Mouse (Mus musculus): ENCODE measurements at regions not wholly inside any gene's neighbourhood (a gene's known extent, or its start where the extent isn't known, plus 50 kb on each side); places are given as distances from the start of the nearest gene placed in this dataset.

DNA sequence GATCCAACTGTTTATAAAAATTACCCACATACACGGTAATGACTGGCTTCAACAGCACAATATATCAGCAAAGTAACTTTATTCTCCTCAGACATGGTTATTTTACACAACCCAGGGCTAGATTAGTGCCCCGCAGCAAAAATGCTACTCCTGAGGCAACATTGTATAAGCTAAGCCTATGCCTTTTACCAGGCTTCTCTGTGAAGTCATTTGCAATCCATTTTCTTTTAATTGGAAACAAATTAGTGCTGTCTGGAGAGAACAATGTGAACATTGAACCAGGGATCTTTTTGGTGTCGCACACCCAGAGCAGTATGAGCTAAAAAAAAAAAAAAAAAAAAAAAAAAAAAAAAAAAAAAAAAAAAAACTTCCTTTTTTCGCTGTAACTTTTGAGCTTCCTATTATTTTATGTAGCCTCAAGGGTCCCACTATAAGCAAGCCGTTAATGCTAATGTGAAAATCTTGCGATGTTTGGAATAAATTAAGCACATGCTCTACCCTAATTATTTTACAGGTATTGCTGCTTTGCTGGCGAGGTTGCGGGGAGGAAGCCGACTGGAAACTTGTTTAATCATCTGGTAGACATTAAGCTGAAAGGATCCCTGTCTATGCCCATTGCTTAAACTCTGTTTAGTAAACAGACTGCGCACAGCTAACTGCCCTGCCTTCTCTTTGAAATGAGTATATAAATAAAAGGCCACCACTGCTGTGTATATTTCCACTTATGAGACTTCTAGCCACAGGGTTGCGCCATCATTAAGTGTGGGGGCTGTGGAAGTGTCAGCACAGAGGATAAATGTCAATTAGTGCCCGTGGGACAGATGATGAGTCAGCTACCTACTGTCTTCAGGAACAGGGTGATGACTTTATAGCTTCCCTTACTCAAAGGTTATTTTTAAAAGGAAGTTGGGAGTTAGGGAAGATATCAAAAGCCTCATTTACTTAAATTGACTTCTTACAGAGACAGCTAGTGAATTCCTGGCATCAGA is 225.2 kb upstream of the Flrt2 start:
- TF ChIP-seq CTCF (IDR thresholded peaks at IDR 0.05; ENCODE audit: low read depth), result no peak
- no peak for TF ChIP-seq EP300 (IDR thresholded peaks at IDR 0.05; ENCODE audit: low read depth)

Measured in liver, postnatal 0 days (tissue).